Mouse (Mus musculus): ENCODE measurements around the gene Pick1.

The Pick1 gene

DNA sequence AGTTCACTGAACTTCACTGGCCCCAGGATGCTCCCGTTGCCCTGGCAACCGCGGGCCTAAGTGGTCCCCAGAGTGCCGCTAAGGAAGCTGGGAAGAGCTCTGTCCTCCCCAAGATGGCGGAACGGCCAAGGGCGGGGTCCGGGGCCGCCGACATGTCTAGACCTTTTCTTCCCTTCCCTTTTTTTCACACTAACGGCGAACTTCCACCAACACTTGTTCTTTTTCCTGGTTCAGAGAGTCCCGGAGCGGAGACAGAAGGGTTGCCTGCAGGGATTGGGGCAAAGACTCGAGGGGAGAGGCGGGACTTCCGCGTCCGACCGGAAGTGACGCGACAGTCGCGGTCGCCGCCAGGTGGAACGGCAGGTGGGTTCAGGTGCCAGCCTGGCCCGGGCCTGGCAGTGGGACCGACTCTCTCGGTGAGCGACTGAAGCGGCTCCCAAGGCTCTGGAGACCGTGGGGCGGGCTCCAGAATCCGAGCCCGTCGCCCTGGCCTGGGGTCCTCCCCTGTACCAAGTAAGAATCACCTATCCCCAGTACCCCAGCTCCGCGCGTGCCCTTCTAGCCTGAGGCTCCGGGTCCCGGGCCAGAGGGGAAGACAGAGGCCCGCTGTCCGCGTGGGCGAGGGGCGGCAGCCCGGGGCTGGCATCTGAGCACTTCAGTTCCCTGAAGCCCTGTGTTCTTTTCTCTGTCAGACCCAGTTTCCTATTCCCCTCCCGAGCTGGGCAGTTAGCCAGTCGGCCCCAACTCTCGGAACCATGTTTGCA lies at the start of gene Pick1, which contains the start of gene Gm49486:
TSS of gene Pick1 (plus strand) at position 116 of the 764 bp plus-strand sequence.
TSS of gene Gm49486 (plus strand) at position 334 of the 764 bp plus-strand sequence.
- peak; percentile 90 for DNase-seq (ENCODE audit: low read depth, low spot score)

DNA sequence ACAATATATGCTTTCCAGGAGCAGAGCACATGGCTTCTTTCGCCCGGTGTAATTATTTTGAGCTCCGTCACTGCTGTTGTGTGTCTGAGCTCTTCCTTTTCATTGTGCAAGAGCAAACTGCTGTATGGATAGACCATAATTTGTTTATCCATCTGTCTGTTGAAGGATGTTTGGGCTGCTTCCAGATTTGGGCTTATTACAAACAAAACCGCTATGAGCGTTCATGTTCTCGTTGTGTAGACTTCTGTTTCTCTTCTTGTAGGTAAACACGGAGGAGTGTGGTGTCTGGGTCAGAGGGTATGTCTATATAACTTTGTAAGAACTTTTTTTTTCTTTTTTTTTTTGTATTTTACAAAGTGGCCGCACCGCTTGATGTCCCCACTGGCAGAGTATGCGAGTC lies 43.8 kb upstream of the Pick1 start:
- no peak for DNase-seq (ENCODE audit: low read depth, low spot score)

DNA sequence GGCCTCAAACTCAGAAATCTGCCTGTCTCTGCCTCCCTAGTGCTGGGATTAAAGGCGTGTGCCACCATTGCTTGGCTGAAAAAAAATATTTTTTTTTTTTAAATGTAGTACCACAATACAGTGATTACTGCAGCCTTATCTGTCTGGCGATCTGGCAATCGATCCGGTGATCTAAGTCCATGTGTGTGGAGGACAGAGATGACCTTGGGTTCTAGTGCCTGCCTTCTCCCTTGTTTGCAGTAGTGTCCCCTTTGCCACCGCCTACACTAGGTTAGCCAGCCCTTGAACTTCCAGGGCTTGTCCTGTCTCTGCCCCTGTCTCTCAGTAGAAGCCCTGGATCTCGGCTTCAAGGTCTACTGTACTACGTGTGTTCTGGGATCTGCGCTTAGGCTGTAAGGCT lies 41.2 kb upstream of the Pick1 start:
- DNase-seq (ENCODE audit: low read depth, low spot score) = no peak

DNA sequence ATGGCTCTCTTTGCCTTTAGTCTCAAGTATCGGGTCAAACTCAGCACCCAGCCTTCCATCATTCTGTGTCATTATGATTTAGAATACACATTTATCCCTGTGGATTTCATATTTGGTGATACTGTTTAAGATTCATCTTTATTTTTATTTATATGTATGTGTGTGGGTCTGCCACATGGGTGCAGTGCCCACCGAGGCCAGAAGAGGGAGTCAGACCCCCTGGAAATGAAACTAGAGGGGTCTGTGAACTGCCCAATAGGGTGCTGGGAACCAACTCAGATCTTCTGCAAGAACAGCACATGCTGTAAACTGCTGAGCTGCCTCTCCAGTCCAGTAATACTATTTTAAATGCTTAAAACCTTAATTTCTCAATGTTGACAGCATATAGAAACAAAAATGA lies 37.5 kb upstream of the Pick1 start:
- no peak for DNase-seq (ENCODE audit: low read depth, low spot score)

GRCm38 (mm10) chr15:79192450-79192849 lies 36.5 kb upstream of the Pick1 start:
- no peak for DNase-seq (ENCODE audit: low read depth, low spot score)

DNA sequence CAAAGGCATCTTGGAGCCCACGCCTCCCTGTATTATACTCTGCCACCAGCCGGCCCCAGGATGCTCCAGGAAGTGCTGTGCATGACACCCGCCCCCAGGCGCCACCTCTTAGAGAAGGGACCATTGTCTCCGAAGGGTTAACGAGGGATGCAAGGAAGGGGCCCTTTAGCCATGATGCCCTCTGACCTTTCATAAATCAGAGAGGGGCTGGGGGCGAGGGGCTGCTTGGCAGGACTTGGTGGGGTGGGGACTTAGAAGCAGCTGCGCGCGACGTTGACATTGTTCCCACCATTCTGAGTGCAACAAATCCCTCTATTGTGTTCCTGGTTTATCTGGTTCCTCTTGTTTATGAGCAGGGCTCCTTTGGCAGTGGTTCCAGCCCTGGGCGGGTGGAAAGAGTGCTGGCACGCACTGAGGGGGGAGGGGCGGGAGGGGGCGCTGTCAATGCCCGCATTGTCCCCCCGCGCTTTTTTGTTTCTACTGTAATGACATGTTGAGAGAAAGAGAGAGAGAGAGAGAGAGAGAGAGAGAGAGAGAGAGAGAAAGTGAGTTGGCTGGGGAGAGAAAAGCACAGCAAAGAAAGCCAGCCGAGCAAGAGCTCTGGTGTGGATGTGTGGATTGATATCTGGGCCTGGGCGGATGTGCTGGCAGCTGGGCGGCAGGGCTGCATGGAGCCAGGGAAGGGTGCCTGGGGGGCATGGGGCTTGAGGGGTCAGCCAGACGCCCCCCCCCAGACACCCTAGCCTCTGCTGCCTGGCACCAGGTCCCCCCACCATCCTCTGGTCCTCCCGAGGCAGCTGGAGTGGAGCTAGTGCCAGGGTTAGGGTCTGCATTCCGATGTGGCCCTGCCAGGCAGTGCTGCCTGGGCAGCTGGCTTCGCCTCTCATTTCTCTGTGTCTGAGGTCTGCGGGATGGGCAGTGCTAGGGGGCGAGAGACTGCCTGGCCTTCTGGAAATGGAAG lies 35.8 kb upstream of the Pick1 start:
- DNase-seq (ENCODE audit: low read depth, low spot score) = peak; percentile 23

DNA sequence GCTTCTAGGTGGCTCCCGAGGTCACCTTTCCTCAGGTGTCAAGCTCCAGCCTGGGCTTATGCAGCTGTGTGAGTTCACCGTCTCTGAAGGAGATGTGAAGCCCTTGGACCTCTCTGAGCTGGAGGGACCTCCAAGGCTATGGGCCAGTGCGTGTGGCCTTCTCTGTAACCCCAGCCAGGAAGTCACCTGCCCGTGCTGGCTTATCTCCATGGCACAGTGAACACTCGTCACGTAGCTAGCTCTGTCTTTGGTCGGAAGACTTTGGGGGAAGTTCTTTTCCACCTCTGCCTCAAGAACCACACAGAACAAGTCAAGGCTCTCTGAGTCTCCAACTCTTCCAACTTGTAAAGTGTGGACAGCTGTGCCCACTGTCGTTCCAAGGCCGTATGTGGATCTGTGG lies 34.9 kb upstream of the Pick1 start:
- no peak for DNase-seq (ENCODE audit: low read depth, low spot score)

DNA sequence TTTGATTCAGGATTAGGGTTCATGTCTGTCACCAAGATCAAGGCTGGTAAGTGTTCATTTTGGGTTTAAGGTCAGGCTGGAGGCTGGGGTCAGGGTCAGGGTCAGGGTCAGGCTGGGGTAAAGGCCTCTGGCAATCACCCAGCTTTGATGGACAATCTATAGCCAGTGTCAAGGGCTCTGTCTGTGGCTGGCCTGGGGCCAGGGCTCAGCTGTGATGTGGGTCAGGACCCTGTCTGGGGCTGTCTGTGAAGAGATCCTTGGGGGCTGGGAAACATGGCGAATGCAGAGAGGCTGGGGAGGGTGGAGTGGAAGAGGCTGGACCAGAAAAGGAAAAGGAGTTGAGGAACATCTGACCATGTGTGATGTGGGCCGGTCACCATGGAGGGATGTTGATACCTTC lies 34.0 kb upstream of the Pick1 start:
- DNase-seq (ENCODE audit: low read depth, low spot score) = no peak

- no peak for DNase-seq (ENCODE audit: low read depth, low spot score)
These were observed 33.5 kb upstream of the Pick1 start for GRCm38 (mm10) chr15:79195492-79195891.

DNA sequence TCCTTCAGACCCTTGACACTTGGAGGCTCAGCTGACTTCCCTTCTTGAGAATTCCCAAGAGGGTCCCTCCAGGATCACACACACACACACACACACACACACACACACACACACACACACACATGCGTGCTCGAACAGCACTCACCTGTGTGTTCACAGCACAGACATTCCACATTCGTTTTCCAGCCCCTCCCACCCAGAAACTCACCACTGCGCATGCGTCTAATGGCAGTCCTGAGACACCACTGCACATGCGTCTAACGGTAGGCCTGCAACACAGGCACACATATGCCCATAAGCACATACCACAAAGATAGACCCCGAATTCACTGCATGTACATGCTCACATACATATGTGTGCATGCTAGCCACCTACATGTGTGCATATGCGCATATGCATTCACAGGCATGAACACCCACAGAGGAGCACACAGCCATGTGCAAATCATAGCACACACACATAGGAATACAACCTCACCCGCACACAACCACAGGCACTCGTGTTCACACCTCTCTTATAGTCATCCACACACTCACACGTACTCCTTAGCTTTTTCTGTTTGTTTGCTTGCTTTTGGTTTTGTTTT lies 29.5 kb upstream of the Pick1 start:
- DNase-seq (ENCODE audit: low read depth, low spot score) = no peak

DNA sequence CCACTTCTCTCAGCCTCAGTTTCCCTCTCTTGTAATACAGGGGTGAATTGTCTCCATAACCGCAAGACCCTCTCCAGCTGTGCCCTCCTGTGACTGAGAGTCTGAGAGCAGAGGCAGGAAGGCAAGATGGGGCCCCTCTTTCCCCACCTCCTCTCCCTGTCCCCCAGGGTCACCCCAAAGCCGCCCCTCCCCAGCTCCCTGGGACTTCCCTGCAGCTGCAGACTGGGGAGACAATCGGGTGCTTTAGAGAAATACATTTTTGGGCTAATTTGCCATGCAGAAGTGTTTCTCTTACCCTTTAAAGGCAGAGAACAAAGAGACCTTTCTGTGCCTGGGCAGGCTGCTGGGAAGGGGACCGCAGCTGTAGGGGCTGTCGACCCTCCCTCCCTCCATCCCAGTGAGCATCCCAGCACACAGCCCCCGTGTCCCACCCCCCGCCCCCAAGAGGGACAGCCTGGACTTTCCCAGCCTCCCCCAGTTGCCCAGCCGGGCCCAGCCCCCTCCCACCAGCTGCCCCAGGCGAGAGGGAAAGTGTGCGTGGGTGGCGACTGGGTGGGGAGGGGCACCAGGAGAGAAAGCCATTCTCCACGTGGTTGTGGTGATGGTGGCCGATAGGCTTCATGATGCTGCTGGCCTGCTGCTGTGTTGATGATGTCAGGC lies 27.4 kb upstream of the Pick1 start:
- DNase-seq (ENCODE audit: low read depth, low spot score) = peak; percentile 26

GRCm38 (mm10) chr15:79202575-79202974 lies 26.4 kb upstream of the Pick1 start:
- DNase-seq (ENCODE audit: low read depth, low spot score) = no peak

DNA sequence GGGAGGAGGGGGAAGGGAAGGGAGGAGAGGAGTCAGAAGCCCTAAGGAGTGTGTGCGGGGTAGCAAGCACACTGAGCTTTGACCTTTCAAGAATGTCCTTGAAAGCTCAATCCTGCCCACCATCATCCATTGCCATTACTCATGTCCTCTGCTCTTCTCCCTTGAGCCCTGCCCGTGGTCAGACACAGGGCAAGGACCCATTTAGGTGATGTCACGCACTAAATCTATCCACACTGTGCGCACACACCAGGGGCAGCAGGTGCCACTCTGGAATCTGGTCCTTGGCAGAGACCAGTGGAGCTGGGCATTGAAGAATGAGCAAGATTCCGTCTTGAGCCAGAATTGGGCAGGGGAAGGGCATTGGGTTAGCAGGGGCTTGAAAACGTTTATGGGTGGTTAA lies 20.8 kb upstream of the Pick1 start:
- no peak for DNase-seq (ENCODE audit: low read depth, low spot score)

- no peak for DNase-seq (ENCODE audit: low read depth, low spot score)
These were observed 20.1 kb upstream of the Pick1 start for GRCm38 (mm10) chr15:79208758-79209439.

GRCm38 (mm10) chr15:79210357-79210756 lies 18.6 kb upstream of the Pick1 start:
- DNase-seq (ENCODE audit: low read depth, low spot score) = no peak

DNA sequence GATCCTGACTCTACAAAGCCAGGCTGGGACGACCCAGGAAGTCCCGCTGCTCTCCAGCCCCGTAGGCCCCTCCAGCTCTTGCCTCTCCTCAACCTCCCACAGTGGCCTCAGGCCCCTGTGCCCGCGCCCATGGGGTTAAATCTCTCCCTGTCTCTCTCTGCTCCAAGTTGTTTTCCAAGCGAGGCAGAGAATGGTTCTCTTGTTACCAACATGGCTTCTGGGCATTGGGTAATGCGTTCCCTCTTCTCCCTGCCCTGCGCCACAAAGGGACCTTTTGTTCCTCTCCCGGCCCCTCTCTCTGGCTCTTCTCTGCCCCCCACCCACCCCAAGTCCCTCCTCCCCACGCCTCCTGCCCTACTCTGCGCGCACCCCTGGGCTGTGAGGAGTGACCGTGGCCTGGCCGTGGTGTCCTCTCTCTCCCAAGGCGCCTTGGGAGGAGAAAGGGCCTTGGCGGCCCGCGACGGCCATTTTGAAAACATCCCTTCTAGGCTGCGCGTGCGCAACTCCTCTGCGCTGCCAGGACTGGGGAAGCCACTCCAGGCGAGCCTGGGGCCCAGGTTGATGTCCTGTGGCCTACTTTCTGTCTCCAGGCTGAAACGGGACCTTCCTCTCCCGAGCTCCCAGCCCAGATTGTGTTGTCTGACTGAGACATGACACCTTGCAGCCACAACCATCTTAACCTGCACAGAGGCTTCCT lies 16.1 kb upstream of the Pick1 start:
- DNase-seq (ENCODE audit: low read depth, low spot score) = no peak

- no peak for DNase-seq (ENCODE audit: low read depth, low spot score)
These were observed 15.4 kb upstream of the Pick1 start for GRCm38 (mm10) chr15:79213591-79213990.

GRCm38 (mm10) chr15:79216191-79216590 lies 12.8 kb upstream of the Pick1 start:
- DNase-seq (ENCODE audit: low read depth, low spot score) = no peak

- DNase-seq (ENCODE audit: low read depth, low spot score) = no peak
These were observed 9.4 kb upstream of the Pick1 start for GRCm38 (mm10) chr15:79219572-79219971.

DNA sequence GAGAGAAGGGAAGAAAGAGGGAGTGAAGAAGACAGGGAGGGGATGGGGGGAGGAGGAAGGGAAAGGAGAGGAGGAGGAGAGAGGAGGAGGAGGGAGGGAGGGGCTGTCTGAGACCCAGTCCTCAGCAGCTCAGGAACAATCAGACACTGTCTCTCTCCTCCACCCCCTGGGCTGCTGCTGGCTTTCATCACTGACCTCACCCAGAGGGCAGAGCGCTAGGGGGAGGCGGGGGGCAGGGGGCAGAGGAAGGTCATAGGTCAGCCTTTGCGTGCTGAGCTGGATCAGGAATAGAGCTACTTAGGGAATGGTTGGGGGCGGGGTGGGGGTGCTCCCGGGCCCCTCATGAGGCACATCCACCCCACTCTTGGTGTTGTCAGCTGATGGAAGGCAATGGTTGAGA lies 5.3 kb upstream of the Pick1 start:
- no peak for DNase-seq (ENCODE audit: low read depth, low spot score)
